Mouse (Mus musculus): ENCODE measurements around the gene Cox7c. TPM values are rescaled to one million over a fixed set of nuclear protein-coding genes. Genes with fewer than 3 reads are reported as not detected.

Gene Cox7c
- polyA plus RNA-seq (2015; fragmentation: Illumina TruSeq; extraction: RNeasy Lipid Tissue Mini Kit (QIAGEN cat#74804); ENCODE audit: low read depth, low replicate concordance), result 1,061 TPM

DNA sequence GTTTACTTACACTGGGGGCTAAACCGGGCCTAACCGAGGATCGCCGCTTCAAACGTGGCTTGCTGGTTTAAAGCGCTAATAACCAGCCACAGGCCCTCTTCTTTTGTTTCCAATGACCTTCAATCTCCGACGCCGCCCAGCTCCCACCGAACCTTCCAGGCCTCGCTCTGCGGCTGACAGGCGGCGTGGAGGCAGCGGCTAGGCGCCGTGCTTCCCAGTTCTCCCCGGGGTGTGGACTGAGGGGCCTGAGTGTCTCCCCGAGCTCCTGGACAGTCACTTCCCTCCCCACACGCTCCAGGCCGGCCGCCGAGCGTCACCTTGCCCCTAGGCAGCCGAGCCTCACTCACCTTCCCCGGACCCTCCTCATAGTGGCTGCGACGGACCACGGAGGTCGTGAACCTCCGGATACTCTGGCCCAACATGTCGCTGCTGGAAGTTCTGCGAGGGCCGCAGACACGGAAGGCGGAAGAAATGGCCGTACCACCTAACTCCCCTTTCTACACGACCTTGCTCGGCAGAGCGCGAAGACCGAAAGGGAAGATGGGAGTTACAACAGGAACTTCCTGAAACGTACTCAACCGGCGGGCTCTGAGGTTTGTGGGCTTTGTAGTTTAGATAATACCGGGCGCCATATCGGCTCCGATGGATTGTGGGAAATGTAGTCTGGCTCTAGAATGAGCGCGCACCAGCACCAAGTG lies at the start of gene Cox7c:
Cox7c (minus strand) TSS at position 651 of the 698 bp plus-strand sequence.

All from brain, adult 10 weeks (tissue).